Mouse (Mus musculus): ENCODE data around the gene Cfl1.

Gene Cfl1

DNA sequence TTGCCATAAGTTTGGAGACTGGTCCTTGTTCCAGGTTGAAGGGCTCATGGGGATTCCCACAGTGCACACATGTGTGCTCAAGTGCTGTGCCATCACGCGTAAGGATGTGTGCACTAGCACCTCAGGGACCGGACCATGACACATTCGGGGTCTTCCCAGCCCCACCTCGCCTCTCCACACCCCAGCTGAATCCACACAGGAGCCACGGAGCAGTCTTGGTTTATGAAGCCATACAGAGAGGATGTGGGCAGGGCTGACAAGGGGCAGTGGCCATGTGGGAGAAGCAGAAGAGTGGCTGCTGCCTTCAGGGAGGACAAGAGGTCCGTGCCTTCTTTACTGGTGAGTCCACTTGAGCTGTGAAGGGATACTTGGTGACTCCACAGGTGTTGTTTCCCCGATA is 25.2 kb upstream of the Cfl1 start:
- DNase-seq (ENCODE audit: low spot score in 2 of 2) = no peak

- DNase-seq (ENCODE audit: low spot score in 2 of 2) = no peak
Measured at GRCm38 (mm10) chr19:5466916-5467500, 23.2 kb upstream of the Cfl1 start.

GRCm38 (mm10) chr19:5468374-5468773 is 21.9 kb upstream of the Cfl1 start, which contains the start of gene Ctsw:
Gene Ctsw (minus strand): TSS chr19:5468507.
- no peak for DNase-seq (ENCODE audit: low spot score in 2 of 2)

DNA sequence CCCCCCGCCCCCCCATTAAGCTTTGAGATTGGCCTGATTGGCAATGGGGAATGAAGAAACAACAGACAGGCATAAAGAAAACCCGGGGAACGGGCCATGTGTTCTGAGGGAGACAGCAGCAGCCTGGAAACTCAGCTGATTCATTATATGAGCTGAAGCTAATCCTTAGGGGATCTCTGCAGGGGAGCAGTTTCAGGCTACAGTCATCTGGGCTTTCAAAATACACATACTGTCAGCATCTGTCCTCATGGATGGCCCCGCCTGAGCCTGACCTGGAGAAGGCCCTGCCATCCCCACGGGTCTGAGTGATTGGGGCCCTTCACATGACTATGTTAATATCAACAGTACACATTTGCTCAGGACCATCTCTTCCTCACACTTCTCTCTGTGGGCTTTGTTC is 18.4 kb upstream of the Cfl1 start:
- DNase-seq (ENCODE audit: low spot score in 2 of 2) = no peak

DNA sequence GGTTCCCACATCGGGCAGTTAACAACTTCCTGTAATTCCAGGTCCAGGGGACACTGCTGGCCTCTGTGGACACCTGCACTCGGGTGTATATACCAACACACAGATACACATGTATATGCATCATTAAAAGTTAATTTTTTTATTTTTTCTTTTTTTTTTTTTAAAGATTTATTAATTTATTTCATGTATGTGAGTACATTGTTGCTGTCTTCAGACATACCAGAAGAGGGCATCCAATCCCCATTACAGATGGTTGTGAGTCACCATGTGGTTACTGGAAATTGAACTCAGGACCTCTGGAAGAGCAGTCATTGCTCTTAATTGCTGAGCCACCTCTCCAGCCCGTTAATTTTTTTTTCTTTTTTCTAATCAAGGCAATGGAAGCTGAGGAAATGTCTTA is 17.4 kb upstream of the Cfl1 start:
- DNase-seq (ENCODE audit: low spot score in 2 of 2) = no peak

DNA sequence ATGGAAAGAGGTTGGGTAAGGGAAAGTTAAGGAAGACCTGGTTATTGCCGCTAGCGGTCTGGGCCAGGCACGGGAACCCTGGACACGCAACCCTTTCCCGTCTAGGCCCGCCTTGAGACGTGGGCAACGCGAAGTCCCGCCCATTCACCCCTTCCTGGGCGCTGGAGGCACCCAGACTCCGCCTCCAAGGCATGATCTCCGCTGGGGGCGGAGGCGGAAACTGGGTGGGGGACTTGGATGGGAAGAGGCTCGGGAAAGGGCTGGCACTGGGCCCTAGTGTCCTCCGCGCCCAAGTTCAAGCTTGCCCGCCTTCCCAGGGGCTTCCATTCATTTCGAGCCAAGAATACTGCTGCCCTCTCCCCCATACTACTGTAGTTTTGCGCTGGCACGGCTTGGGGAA is 16.5 kb upstream of the Cfl1 start, which contains the start of gene Efemp2:
Gene Efemp2 (plus strand): TSS at position 235 of the 400 bp plus-strand sequence.
- DNase-seq (ENCODE audit: low spot score in 2 of 2) = peak; percentile 54 to 65

DNA sequence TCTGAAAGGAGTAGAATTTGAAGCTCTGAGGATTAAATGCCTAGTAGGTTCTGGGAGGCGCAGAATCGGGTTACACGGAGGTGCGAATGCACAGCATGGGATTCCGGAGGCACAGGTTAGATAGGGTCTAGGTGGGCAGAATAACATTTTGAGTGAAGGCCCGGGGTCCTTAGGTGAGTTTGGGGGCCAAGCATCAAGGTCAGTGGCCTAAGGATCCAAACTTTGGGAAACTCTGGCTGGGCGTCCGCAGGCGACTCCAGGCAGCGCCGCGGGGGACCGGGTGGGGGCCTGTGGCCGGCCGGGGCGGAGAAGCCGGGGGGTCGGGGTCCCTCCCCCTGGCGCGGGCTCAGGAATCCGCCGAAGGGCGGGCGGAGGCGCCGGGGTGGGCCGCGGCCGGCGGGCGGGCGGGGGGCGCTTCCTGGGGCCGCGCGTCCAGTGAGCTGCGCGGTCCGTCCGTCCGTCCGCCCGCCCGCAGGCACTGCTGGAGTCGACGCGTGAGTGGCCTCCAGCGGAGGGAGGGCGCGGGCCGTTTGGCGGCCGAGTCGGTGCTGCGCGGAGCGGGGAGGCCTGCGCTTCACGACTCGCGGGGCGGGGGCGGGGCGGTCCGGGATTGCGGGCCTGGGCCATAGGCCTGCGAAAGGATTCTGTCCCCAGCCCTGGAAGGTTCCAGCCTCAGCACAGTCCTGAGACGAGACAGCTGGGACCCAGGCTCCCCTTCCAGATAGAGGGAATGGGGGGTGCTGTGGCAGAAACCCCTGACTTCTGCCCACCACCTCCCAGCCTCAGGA is 15.8 kb upstream of the Cfl1 start:
- DNase-seq (ENCODE audit: low spot score in 2 of 2) = no peak

DNA sequence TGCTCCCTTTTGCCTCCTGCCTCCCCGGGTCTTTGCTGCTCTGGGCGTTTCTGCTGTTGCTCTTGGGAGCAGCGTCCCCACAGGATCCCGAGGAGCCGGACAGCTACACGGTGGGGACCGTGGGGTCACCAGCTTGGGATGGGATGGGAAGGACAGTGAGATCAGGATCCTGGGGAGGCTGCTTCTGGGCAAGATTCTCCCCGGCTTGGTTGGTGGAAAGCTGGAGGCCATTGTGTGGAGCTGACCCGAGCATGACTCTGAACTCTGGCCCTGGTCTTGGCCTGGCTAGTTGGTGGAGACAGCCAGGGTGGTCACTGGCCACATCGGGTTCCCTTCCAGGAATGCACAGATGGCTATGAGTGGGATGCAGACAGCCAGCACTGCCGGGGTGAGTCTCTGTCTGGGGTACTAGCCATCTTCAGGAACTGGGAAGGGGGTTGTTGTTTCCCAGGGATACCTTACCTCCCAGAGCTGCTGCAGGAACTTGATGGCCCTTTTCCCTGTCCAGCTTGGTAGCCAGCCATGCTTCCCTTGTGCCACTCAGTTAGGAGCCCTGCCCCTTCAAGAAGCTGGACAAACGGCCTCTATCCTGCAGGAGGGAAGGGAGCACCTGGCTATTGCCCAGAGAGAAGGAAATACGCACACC is 15.1 kb upstream of the Cfl1 start:
- DNase-seq (ENCODE audit: low spot score in 2 of 2) = no peak

- DNase-seq (ENCODE audit: low spot score in 2 of 2) = peak; percentile 59 to 67
Measured at GRCm38 (mm10) chr19:5477004-5477667, 13.1 kb upstream of the Cfl1 start.

GRCm38 (mm10) chr19:5477668-5478300 is 12.5 kb upstream of the Cfl1 start:
- DNase-seq (ENCODE audit: low spot score in 2 of 2) = no peak

GRCm38 (mm10) chr19:5480016-5480415 is 10.2 kb upstream of the Cfl1 start:
- DNase-seq (ENCODE audit: low spot score in 2 of 2) = no peak

DNA sequence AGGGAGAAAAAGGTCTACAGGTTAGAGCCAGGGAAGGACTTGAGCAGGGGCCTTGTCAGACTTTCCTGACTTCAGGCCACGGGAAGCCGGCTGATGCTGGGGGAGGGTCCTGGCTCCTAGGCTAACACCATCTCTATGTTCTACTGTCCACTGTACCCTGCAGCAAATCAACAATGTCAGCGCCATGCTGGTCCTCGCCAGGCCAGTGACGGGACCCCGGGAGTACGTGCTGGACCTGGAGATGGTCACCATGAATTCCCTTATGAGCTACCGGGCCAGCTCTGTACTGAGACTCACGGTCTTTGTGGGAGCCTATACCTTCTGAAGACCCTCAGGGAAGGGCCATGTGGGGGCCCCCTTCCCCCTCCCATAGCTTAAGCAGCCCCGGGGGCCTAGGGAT is 8.9 kb upstream of the Cfl1 start:
- DNase-seq (ENCODE audit: low spot score in 2 of 2) = no peak

GRCm38 (mm10) chr19:5483386-5484359 is 6.6 kb upstream of the Cfl1 start:
- DNase-seq (ENCODE audit: low spot score in 2 of 2) = no peak

DNA sequence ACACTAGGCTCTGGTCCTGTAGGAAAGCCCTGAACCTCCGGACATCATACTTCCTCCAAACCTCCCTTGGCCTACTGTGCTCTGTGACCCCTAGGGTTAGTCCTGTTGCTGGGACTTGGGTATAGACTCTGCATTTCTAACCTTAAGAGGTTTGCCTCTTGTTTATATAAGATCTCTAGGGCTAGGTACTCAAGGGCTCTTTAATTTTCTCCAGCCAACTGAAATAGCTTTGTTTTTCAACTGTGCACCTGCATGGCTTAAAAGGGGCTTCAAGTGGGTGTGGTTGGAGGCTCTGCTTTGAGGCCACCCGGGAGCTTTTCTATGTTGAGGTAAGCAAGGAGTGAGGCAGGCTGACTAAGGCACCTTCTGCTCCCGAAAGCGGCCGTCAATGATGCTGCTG is 5.8 kb upstream of the Cfl1 start:
- DNase-seq (ENCODE audit: low spot score in 2 of 2) = no peak

GRCm38 (mm10) chr19:5485371-5485770 is 4.9 kb upstream of the Cfl1 start:
- no peak for DNase-seq (ENCODE audit: low spot score in 2 of 2)

- no peak for DNase-seq (ENCODE audit: low spot score in 2 of 2)
Measured at GRCm38 (mm10) chr19:5485821-5486220, 4.4 kb upstream of the Cfl1 start.

DNA sequence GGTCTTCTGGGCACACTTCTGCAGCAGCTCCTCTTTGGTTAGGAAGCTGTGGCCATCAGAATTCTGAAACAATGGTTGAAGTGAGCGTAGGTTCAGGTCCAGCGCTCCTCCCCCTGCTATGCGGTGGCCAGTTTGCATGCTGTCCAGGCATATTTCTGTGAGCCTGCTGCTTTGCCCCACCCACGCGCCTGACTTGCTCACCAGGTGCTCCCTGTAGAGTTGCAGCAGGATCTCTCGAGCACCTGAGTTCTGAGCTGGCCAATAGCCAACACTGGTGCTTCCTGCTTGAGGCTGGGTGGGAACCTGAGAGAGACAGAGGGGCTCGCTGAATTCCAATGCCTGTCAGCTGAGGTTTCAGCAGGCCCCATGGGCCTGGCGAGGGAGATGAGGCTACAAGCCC is 4.0 kb upstream of the Cfl1 start:
- DNase-seq (ENCODE audit: low spot score in 2 of 2) = no peak

- DNase-seq (ENCODE audit: low spot score in 2 of 2) = no peak
Measured at GRCm38 (mm10) chr19:5486771-5487170, 3.5 kb upstream of the Cfl1 start.

DNA sequence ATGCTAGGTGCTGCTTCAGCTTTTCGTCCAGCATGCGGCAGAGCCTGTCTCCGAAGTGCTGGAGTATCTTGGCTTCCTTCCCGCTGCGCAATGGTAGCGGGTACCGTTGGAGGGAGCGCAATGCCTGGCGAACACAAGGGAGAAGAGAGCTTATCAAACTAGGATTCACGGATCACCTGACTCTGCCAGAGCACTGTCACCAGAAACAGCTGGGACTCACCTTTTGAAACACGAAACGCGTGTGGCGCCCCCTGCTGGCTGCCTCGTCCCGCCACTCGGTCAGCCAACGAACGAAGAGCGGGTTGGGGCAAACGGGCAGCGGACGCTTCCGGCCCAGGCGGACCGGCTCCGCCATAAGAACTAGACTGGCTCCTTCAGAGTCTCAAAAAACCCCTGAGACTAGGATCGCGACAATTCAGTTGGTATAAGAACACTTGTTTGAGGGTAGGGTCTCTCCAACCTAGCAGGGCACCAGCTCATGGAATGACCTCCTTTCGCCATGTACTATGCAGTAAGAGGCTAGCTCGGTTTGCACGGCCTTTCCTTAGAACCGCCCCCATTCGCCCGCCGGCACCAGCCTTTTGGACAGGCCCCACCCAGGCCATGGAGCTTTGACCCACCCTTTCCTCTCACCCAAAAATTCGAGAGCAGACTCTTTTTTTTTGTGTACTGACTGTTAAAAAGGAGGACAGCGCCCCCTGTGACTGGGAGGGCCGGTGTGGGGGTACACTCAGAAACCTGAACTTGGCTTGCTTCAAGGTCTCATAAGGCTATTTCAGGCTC is 2.3 kb upstream of the Cfl1 start, which contains the start of gene Mus81:
Gene Mus81 (minus strand): TSS at position 635 of the 783 bp plus-strand sequence.
- DNase-seq (ENCODE audit: low spot score in 2 of 2) = peak; percentile 94 to 96

Measured in right cerebral cortex, adult 2 months (tissue).